In the genomic region with DNA sequence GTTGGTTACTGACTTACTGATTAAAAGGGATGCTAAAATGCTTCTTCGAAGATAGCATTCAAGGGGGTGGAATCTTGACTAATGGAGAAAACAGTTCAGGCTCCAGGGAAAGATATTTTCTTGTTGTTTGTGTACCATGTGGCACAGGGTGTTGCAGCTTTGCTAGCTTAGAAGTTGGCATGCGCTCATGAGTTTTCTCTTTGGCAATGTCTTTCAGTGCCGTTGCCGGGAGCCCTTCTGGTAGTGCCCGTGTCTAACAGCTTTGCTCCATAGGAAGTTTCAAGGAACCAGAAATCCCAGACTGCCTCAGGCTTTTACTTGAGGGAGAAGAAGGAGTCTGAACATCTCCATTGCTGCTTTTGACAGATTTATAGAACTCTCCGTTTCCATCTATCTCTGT, we compare ENCODE assay signal across 18 mouse cellular contexts. TPM values are rescaled to one million over a fixed set of nuclear protein-coding genes. Genes with fewer than 3 reads are reported as not detected.
DNase-seq lines count a peak whose midpoint lies in the region; ATAC-seq and TF ChIP-seq lines count a peak whose summit lies in the region.
"Had no signal": no experiment of that assay in that cellular context is flagged by ENCODE, and none has a peak within 500 bp of the region (broad histone marks: within the 10 kb centered on the region; RNA-seq: fewer than 3 reads in every experiment).

No protein-coding gene starts in this region.

- TF ChIP-seq CTCF in left cerebral cortex, adult 2 months (IDR thresholded peaks at IDR 0.05) = no peak

- no peak for ATAC-seq in cerebellum, adult (ENCODE audit: insufficient number of reproducible peaks, low FRiP score, low TSS enrichment)
- ATAC-seq: forebrain, embryonic 13.5 days had no signal

- no peak overlapping the region for H3K4me3 ChIP-seq in left cerebral cortex, adult 2 months
- H3K4me3 ChIP-seq: forebrain, embryonic 13.5 days; heart, embryonic 15.5 days; hindbrain, embryonic 10.5 days had no signal

- DNase-seq in cerebellum, postnatal 14 days = peak; percentile 35 to 44
- peak; percentile 11 for DNase-seq in left cerebral cortex, postnatal 4 days
- no peak for DNase-seq in left cerebral cortex, adult 2 months (ENCODE audit: extremely low spot score in 1 of 2, low spot score in 2 of 2)
- DNase-seq in brain, adult 2 months (ENCODE audit: low read depth, low spot score) = peak; percentile 46
- peak; percentile 37 to 39 for DNase-seq in layer of hippocampus, adult 8-10 months (ENCODE audit: low spot score in 2 of 2)
- DNase-seq in spleen, postnatal 14 days (ENCODE audit: low spot score in 2 of 2) = no peak
- DNase-seq in B cell, adult 2 months = no peak
- DNase-seq: cerebellum, postnatal 36 days; gastrocnemius, postnatal 25 days; kidney, adult 18-20 months; kidney, postnatal 10 days; lung, embryonic 14.5 days; lung, postnatal 4 days; thymus, adult 18-20 months had no signal

- H3K27ac ChIP-seq in left cerebral cortex, adult 2 months = no peak overlapping the region
- H3K27ac ChIP-seq: forebrain, embryonic 13.5 days; heart, embryonic 15.5 days; hindbrain, embryonic 10.5 days had no signal

- intact Hi-C loops in left cerebral cortex, postnatal 4 days (cut with DNase I) = no loop called here
- intact Hi-C loops in left cerebral cortex, adult 2 months (cut with DNase I) = no loop called here

RNA-seq across cellular contexts. Expression of gene Crls1, which starts 2.7 kb away (rescaled TPM):
- total RNA-seq in left cerebral cortex, postnatal 4 days (2021) = 10 to 100 TPM; 24.6 to 28.4 TPM
- total RNA-seq in left cerebral cortex, adult 2 months (2021) = 10 to 100 TPM; 26.3 to 27.4 TPM
- 10 to 100 TPM; 34.4 to 43.9 (median 39.4) TPM for total RNA-seq in layer of hippocampus, adult 8-10 months (2022)

RNA-seq across cellular contexts. Expression of gene Lrrn4, which starts 31.6 kb away (rescaled TPM):
- total RNA-seq in left cerebral cortex, postnatal 4 days (2021) = under 1 TPM; 0.22 to 0.36 TPM
- under 1 TPM; 0.23 to 0.27 TPM for total RNA-seq in left cerebral cortex, adult 2 months (2021)
- total RNA-seq in layer of hippocampus, adult 8-10 months (2022) = 1 to 10 TPM in 3 of 4 experiments, under 1 TPM in 1; 0.92 to 1.3 (median 1.2) TPM
- total RNA-seq: gastrocnemius, postnatal 25 days had no signal

RNA-seq across cellular contexts. Expression of gene Mcm8, which starts 33.2 kb away (rescaled TPM):
- total RNA-seq in left cerebral cortex, postnatal 4 days (2021) = 1 to 10 TPM; 3.4 to 5.6 TPM
- 1 to 10 TPM; 4.3 to 4.6 TPM for total RNA-seq in left cerebral cortex, adult 2 months (2021)
- total RNA-seq in layer of hippocampus, adult 8-10 months (2022) = 1 to 10 TPM; 3.7 to 4.7 (median 4.1) TPM

RNA-seq across cellular contexts. Expression of gene Trmt6, which starts 33.3 kb away (rescaled TPM):
- 10 to 100 TPM; 23.9 to 26.3 TPM for total RNA-seq in left cerebral cortex, postnatal 4 days (2021)
- total RNA-seq in left cerebral cortex, adult 2 months (2021) = 10 to 100 TPM; 26.4 to 33.2 TPM
- 10 to 100 TPM; 28.9 to 37.1 (median 33.3) TPM for total RNA-seq in layer of hippocampus, adult 8-10 months (2022)

Comparison
In these comparisons a context has a peak if more than half of its experiments do, and no peak if none do; other contexts are left out.
1. DNase-seq: peak in cerebellum, postnatal 14 days (2 of 2), left cerebral cortex, postnatal 4 days (single experiment), brain, adult 2 months (single experiment) and layer of hippocampus, adult 8-10 months (2 of 2); none in left cerebral cortex, adult 2 months (0 of 2), spleen, postnatal 14 days (0 of 2) and B cell, adult 2 months (0 of 2).